Mouse (Mus musculus): ENCODE data around the gene Lgals4. TPM values are rescaled to one million over a fixed set of nuclear protein-coding genes. Genes with fewer than 3 reads are reported as not detected.

Lgals4 gene
- polyA plus RNA-seq, 1 experiment from 2014 or later: 3.4 TPM

GRCm38 (mm10) chr7:28847273-28847672 is 13.6 kb downstream of the Lgals4 start:
- Histone ChIP-seq H3K4me3 (ENCODE audit: low read depth, low read length) (no peak overlapping the region), H3K4me2 (ENCODE audit: low read depth, low read length) (no peak overlapping the region), H3K9me3 (ENCODE audit: control insufficient read depth, low read length) (no peaks in the 10 kb centered on the region), H3K4me1 (ENCODE audit: control insufficient read depth, insufficient read depth, low read length) (no peaks in the 10 kb centered on the region), H3K36me3 (ENCODE audit: control insufficient read depth, insufficient read depth, low read length) (no peaks in the 10 kb centered on the region), H3K27me3 (ENCODE audit: control insufficient read depth, insufficient read depth, low read length) (no peaks in the 10 kb centered on the region), H3K27ac (ENCODE audit: low read depth, low read length) (no peak overlapping the region), H3K9ac (replicated peaks; ENCODE audit: low read depth, low read length) (no peak overlapping the region)
- WGBS: 79% methylated on average over 1 of the region's 1 CpGs
- ATAC-seq (ENCODE audit: low read depth): no peak

GRCm38 (mm10) chr7:28849700-28850236 is 16.1 kb downstream of the Lgals4 start:
- Histone ChIP-seq H3K9me3 (ENCODE audit: control insufficient read depth, low read length) (no peaks in the 10 kb centered on the region), H3K27me3 (ENCODE audit: control insufficient read depth, insufficient read depth, low read length) (no peaks in the 10 kb centered on the region), H3K9ac (replicated peaks; ENCODE audit: low read depth, low read length) (no peak overlapping the region), H3K4me3 (ENCODE audit: low read depth, low read length) (no peak overlapping the region), H3K4me1 (ENCODE audit: control insufficient read depth, insufficient read depth, low read length) (no peaks in the 10 kb centered on the region), H3K4me2 (ENCODE audit: low read depth, low read length) (no peak overlapping the region), H3K27ac (ENCODE audit: low read depth, low read length) (no peak overlapping the region), H3K36me3 (ENCODE audit: control insufficient read depth, insufficient read depth, low read length) (no peaks in the 10 kb centered on the region)
- 60% methylated on average over 1 of the region's 1 CpGs for WGBS
- ATAC-seq (ENCODE audit: low read depth): no peak

GRCm38 (mm10) chr7:28850642-28851041 is 17.0 kb downstream of the Lgals4 start:
- ATAC-seq (ENCODE audit: low read depth): no peak
- no peak overlapping the region for H3K27ac ChIP-seq (ENCODE audit: low read depth, low read length)
- H3K36me3 ChIP-seq (ENCODE audit: control insufficient read depth, insufficient read depth, low read length): no peaks in the 10 kb centered on the region
- no peak overlapping the region for H3K4me3 ChIP-seq (ENCODE audit: low read depth, low read length)
- no peaks in the 10 kb centered on the region for H3K4me1 ChIP-seq (ENCODE audit: control insufficient read depth, insufficient read depth, low read length)
- no peak overlapping the region for H3K4me2 ChIP-seq (ENCODE audit: low read depth, low read length)
- H3K27me3 ChIP-seq (ENCODE audit: control insufficient read depth, insufficient read depth, low read length): no peaks in the 10 kb centered on the region
- WGBS: 90% methylated on average over 4 of the region's 4 CpGs
- H3K9ac ChIP-seq (replicated peaks; ENCODE audit: low read depth, low read length): no peak overlapping the region
- H3K9me3 ChIP-seq (ENCODE audit: control insufficient read depth, low read length): no peaks in the 10 kb centered on the region

GRCm38 (mm10) chr7:28859953-28860352 is 26.3 kb downstream of the Lgals4 start:
- no peaks in the 10 kb centered on the region for H3K4me1 ChIP-seq (ENCODE audit: control insufficient read depth, insufficient read depth, low read length)
- no peak for ATAC-seq (ENCODE audit: low read depth)
- H3K9me3 ChIP-seq (ENCODE audit: control insufficient read depth, low read length): no peaks in the 10 kb centered on the region
- H3K4me2 ChIP-seq (ENCODE audit: low read depth, low read length): no peak overlapping the region
- H3K27ac ChIP-seq (ENCODE audit: low read depth, low read length): no peak overlapping the region
- H3K4me3 ChIP-seq (ENCODE audit: low read depth, low read length): no peak overlapping the region
- 90% methylated on average over 2 of the region's 2 CpGs for WGBS
- H3K9ac ChIP-seq (replicated peaks; ENCODE audit: low read depth, low read length): no peak overlapping the region
- H3K36me3 ChIP-seq (ENCODE audit: control insufficient read depth, insufficient read depth, low read length): no peaks in the 10 kb centered on the region
- H3K27me3 ChIP-seq (ENCODE audit: control insufficient read depth, insufficient read depth, low read length): no peaks in the 10 kb centered on the region

GRCm38 (mm10) chr7:28860898-28861297 is 27.2 kb downstream of the Lgals4 start:
- no peaks in the 10 kb centered on the region for H3K27me3 ChIP-seq (ENCODE audit: control insufficient read depth, insufficient read depth, low read length)
- no peaks in the 10 kb centered on the region for H3K9me3 ChIP-seq (ENCODE audit: control insufficient read depth, low read length)
- 89% methylated on average over 6 of the region's 6 CpGs for WGBS
- H3K4me3 ChIP-seq (ENCODE audit: low read depth, low read length): no peak overlapping the region
- H3K4me2 ChIP-seq (ENCODE audit: low read depth, low read length): no peak overlapping the region
- no peak for ATAC-seq (ENCODE audit: low read depth)
- H3K4me1 ChIP-seq (ENCODE audit: control insufficient read depth, insufficient read depth, low read length): no peaks in the 10 kb centered on the region
- H3K9ac ChIP-seq (replicated peaks; ENCODE audit: low read depth, low read length): no peak overlapping the region
- no peaks in the 10 kb centered on the region for H3K36me3 ChIP-seq (ENCODE audit: control insufficient read depth, insufficient read depth, low read length)
- no peak overlapping the region for H3K27ac ChIP-seq (ENCODE audit: low read depth, low read length)

GRCm38 (mm10) chr7:28862817-28863499 is 29.3 kb downstream of the Lgals4 start:
- 84% methylated on average over 15 of the region's 15 CpGs for WGBS
- Histone ChIP-seq H3K9ac (replicated peaks; ENCODE audit: low read depth, low read length) (no peak overlapping the region), H3K4me1 (ENCODE audit: control insufficient read depth, insufficient read depth, low read length) (no peaks in the 10 kb centered on the region), H3K27ac (ENCODE audit: low read depth, low read length) (no peak overlapping the region), H3K9me3 (ENCODE audit: control insufficient read depth, low read length) (no peaks in the 10 kb centered on the region), H3K4me2 (ENCODE audit: low read depth, low read length) (no peak overlapping the region), H3K27me3 (ENCODE audit: control insufficient read depth, insufficient read depth, low read length) (no peaks in the 10 kb centered on the region), H3K36me3 (ENCODE audit: control insufficient read depth, insufficient read depth, low read length) (no peaks in the 10 kb centered on the region), H3K4me3 (ENCODE audit: low read depth, low read length) (no peak overlapping the region)
- no peak for ATAC-seq (ENCODE audit: low read depth)

- Histone ChIP-seq H3K9me3 (ENCODE audit: control insufficient read depth, low read length) (no peaks in the 10 kb centered on the region), H3K27me3 (ENCODE audit: control insufficient read depth, insufficient read depth, low read length) (no peaks in the 10 kb centered on the region), H3K27ac (ENCODE audit: low read depth, low read length) (no peak within 1 kb of the TSS), H3K4me1 (ENCODE audit: control insufficient read depth, insufficient read depth, low read length) (no peaks in the 10 kb centered on the region), H3K4me3 (ENCODE audit: low read depth, low read length) (no peak within 1 kb of the TSS), H3K4me2 (ENCODE audit: low read depth, low read length) (no peak within 1 kb of the TSS; the same call in 1 of the 2 replicates), H3K36me3 (ENCODE audit: control insufficient read depth, insufficient read depth, low read length) (no peaks in the 10 kb centered on the region), H3K9ac (replicated peaks; ENCODE audit: low read depth, low read length) (no peak within 1 kb of the TSS)
- ATAC-seq (ENCODE audit: low read depth): no peak
- WGBS: 75% methylated on average over 6 of the region's 6 CpGs
Observed at GRCm38 (mm10) chr7:28863540-28863939, 29.9 kb downstream of the Lgals4 start, which contains the start of gene Lgals7. Gene Lgals7 (plus strand): TSS chr7:28863853.

- Histone ChIP-seq H3K9me3 (ENCODE audit: control insufficient read depth, low read length) (no peaks in the 10 kb centered on the region), H3K36me3 (ENCODE audit: control insufficient read depth, insufficient read depth, low read length) (no peaks in the 10 kb centered on the region), H3K4me3 (ENCODE audit: low read depth, low read length) (no peak overlapping the region), H3K27me3 (ENCODE audit: control insufficient read depth, insufficient read depth, low read length) (no peaks in the 10 kb centered on the region), H3K4me1 (ENCODE audit: control insufficient read depth, insufficient read depth, low read length) (no peaks in the 10 kb centered on the region), H3K27ac (ENCODE audit: low read depth, low read length) (no peak overlapping the region), H3K4me2 (ENCODE audit: low read depth, low read length) (no peak overlapping the region; the same call in 1 of the 2 replicates), H3K9ac (replicated peaks; ENCODE audit: low read depth, low read length) (no peak overlapping the region)
- WGBS: 50% methylated on average over 9 of the region's 9 CpGs
- 0 out of 2 replicates have a peak, but pooled peaks have one; percentile 38 for ATAC-seq (ENCODE audit: low read depth)
Observed at GRCm38 (mm10) chr7:28864288-28864750, 30.7 kb downstream of the Lgals4 start.

GRCm38 (mm10) chr7:28865481-28866300 is 32.0 kb downstream of the Lgals4 start:
- WGBS: 46% methylated on average over 33 of the region's 33 CpGs

More at GRCm38 (mm10) chr7:28865481-28866300, 32.0 kb downstream of the Lgals4 start:
- peak overlapping the region; percentile 17 for H3K4me3 ChIP-seq (ENCODE audit: low read depth, low read length)
- peak overlapping the region; percentile 51 for H3K4me2 ChIP-seq (ENCODE audit: low read depth, low read length)
- ATAC-seq (ENCODE audit: low read depth): peak; percentile 82
- H3K4me1 ChIP-seq (ENCODE audit: control insufficient read depth, insufficient read depth, low read length): no peaks in the 10 kb centered on the region
- no peaks in the 10 kb centered on the region for H3K36me3 ChIP-seq (ENCODE audit: control insufficient read depth, insufficient read depth, low read length)
- no peak overlapping the region for H3K27ac ChIP-seq (ENCODE audit: low read depth, low read length)
- H3K27me3 ChIP-seq (ENCODE audit: control insufficient read depth, insufficient read depth, low read length): no peaks in the 10 kb centered on the region
- 0 out of 2 replicates have a peak overlapping the region, but pooled peaks have one; percentile 28 for H3K9ac ChIP-seq (replicated peaks; ENCODE audit: low read depth, low read length)
- H3K9me3 ChIP-seq (ENCODE audit: control insufficient read depth, low read length): no peaks in the 10 kb centered on the region
